Mouse (Mus musculus) brain, embryonic 14.5 days (tissue): Measurements from ENCODE around the gene Jade2.

ENCODE experiments used
- CTCF ChIP-seq: fragments of 200-500 bp; IDR thresholded peaks from 2 replicates; pipeline ENCODE4 v1.5.1; 2012; ENCODE audit warnings: inconsistent platforms, mild to moderate bottlenecking, moderate library complexity, borderline replicate concordance; ENCODE audit not compliant: insufficient read depth, insufficient read length; ENCODE audit errors: extremely low read depth
- POLR2A ChIP-seq: fragments of 200-500 bp; IDR thresholded peaks from 2 replicates; pipeline ENCODE4 v1.6.1; 2012; ENCODE audit warnings: mild to moderate bottlenecking, inconsistent platforms, borderline replicate concordance; ENCODE audit not compliant: poor library complexity, insufficient read depth, insufficient read length, severe bottlenecking; ENCODE audit errors: extremely low read depth

DNA sequence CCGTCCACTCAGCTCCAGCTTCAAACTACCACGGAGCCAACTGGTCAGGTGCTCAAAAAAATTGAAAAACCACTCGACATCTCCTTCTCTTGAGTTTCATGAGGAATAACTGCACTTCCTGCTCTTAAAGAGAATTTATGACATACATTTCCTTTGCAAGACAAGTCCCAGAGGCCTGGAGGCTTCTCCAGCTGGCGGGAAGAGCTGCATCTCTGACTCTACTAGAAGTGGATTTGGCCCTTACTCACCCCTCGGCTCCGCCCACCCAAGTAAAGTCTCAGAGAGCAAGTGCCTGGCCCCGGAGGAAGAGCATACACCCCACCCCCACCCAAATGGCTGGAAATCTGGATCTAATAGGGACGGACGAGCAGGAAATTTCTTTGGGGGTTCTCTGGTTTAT is 16.3 kb downstream of the Jade2 start:
- TF ChIP-seq CTCF (no peak), POLR2A (no peak)
